Mouse (Mus musculus) heart, adult 18-20 months (tissue): ENCODE data around the gene Mmp17. TPM values are rescaled to one million over a fixed set of nuclear protein-coding genes. Genes with fewer than 3 reads are reported as not detected.

ENCODE experiments used
- DNase-seq, 2 experiments: peaks; one replicate each; pipeline ENCODE4 v3.0.0; 2021 to 2022; ENCODE audit warnings: mixed read lengths in 1 of 2
- long read RNA-seq, 2 experiments: library from polyadenylated mRNA; stranded (forward); transcript quantifications; one replicate each; pipeline ENCODE4 v2.0.0; 2021
- total RNA-seq, 2 experiments: library from RNA; stranded (reverse); gene quantifications; 2 replicates each; pipeline ENCODE4 v1.2.3; 2021

Gene Mmp17
- total RNA-seq: under 1 TPM; 0.85 to 0.94 TPM
- long read RNA-seq, experiment 1, full-length matches to known transcripts: 5 of 6 reads
- long read RNA-seq, experiment 1, partial matches to known transcripts: 0 of 6 reads
- long read RNA-seq, experiment 1, other reads (novel, unspliced or antisense): 1 of 6 reads
- long read RNA-seq, experiment 2, full-length matches to known transcripts: 1 of 3 reads
- long read RNA-seq, experiment 2, partial matches to known transcripts: 1 of 3 reads
- long read RNA-seq, experiment 2, other reads (novel, unspliced or antisense): 1 of 3 reads

GRCm38 (mm10) chr5:129583761-129584582, at the start of gene Mmp17:
TSS of gene Mmp17 (plus strand) at chr5:129584169.
- DNase-seq: peak; percentile 90 to 96

- peak; percentile 57 to 87 for DNase-seq
Measured at GRCm38 (mm10) chr5:129534500-129534899, 49.5 kb upstream of the Mmp17 start.

GRCm38 (mm10) chr5:129535021-129535420, 48.9 kb upstream of the Mmp17 start:
- no peak for DNase-seq

GRCm38 (mm10) chr5:129535431-129535830, 48.5 kb upstream of the Mmp17 start:
- peak in 1 of 2 experiments; percentile 46 for DNase-seq

- no peak for DNase-seq
Measured at GRCm38 (mm10) chr5:129538826-129539225, 45.1 kb upstream of the Mmp17 start.

- DNase-seq: no peak
Measured at GRCm38 (mm10) chr5:129542236-129542635, 41.7 kb upstream of the Mmp17 start.

GRCm38 (mm10) chr5:129545787-129546186, 38.2 kb upstream of the Mmp17 start:
- DNase-seq: no peak

GRCm38 (mm10) chr5:129549716-129550115, 34.3 kb upstream of the Mmp17 start:
- no peak for DNase-seq

- DNase-seq: no peak
Measured at GRCm38 (mm10) chr5:129550790-129551189, 33.2 kb upstream of the Mmp17 start.

- DNase-seq: no peak
Measured at GRCm38 (mm10) chr5:129551991-129552390, 32.0 kb upstream of the Mmp17 start.

- no peak for DNase-seq
Measured at GRCm38 (mm10) chr5:129553642-129554041, 30.3 kb upstream of the Mmp17 start.

GRCm38 (mm10) chr5:129558591-129558990, 25.4 kb upstream of the Mmp17 start:
- peak in 1 of 2 experiments; percentile 16 for DNase-seq

- peak; percentile 20 to 23 for DNase-seq
Measured at GRCm38 (mm10) chr5:129559283-129559682, 24.7 kb upstream of the Mmp17 start.

- DNase-seq: no peak
Measured at GRCm38 (mm10) chr5:129562342-129562741, 21.6 kb upstream of the Mmp17 start.

- no peak for DNase-seq
Measured at GRCm38 (mm10) chr5:129568596-129568995, 15.4 kb upstream of the Mmp17 start.

- DNase-seq: no peak
Measured at GRCm38 (mm10) chr5:129578201-129578600, 5.8 kb upstream of the Mmp17 start.

GRCm38 (mm10) chr5:129580046-129580445, 3.9 kb upstream of the Mmp17 start:
- DNase-seq: no peak

- DNase-seq: no peak
Measured at GRCm38 (mm10) chr5:129580572-129580971, 3.4 kb upstream of the Mmp17 start.

- no peak for DNase-seq
Measured at GRCm38 (mm10) chr5:129581015-129581414, 3.0 kb upstream of the Mmp17 start.

GRCm38 (mm10) chr5:129583331-129583730, 638 bp upstream of the Mmp17 start:
- DNase-seq: no peak

- DNase-seq: peak; percentile 17 to 46
Measured at GRCm38 (mm10) chr5:129584583-129585541, 893 bp downstream of the Mmp17 start.

GRCm38 (mm10) chr5:129586016-129586415, 2.0 kb downstream of the Mmp17 start:
- DNase-seq: peak; percentile 78 to 90
